Mouse (Mus musculus): ENCODE data around the gene Ldhal6b.
A peak's percentile ranks its signal among the peaks of the same experiment; 100 is the strongest.
"Not testable (repeated sequence)": the region's sequence is repeated elsewhere in the genome, so short reads cannot be mapped to it uniquely, and the experiment has no call there.

The Ldhal6b gene

DNA sequence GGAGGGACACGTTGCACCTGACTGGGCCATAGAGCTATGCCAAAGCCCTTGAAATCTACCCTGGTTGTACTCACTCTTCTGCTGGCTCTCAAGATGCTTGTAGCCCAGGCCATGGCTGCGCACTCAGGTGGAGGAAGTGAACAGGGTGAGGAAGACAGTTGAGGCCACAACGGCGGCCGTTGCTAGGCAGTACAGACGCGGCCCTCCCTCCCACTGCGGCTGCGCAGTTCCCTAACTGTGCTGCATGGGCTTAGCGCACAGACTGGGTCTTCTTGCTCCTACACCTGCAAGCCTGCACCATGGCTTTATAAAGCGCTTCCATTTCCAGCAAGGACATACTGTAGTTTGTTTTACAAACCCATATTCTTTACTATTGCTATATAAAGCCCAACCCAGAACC lies at the start of gene Ldhal6b:
Ldhal6b (minus strand) TSS at position 223 of the 400 bp plus-strand sequence.
- no peak for DNase-seq

DNA sequence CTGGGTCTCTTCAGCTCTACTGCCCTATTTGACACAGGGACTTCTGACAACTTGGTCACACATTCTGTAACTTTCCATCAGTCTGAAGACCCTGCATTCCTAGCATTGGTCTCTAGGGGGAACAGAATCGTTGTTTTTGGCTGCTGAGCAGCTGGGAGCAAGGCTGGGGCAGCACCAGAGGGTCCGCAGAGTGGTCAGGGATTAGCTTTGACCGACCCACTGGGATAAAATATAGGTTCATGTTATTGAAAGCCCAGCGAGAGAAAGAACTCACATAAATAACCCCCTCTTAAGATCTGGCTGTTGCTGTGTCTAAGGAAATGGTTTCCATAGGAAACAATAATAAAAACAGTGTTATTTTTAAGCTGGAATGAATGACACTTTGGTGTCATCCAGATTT lies 48.6 kb upstream of the Ldhal6b start:
- DNase-seq = no peak

DNA sequence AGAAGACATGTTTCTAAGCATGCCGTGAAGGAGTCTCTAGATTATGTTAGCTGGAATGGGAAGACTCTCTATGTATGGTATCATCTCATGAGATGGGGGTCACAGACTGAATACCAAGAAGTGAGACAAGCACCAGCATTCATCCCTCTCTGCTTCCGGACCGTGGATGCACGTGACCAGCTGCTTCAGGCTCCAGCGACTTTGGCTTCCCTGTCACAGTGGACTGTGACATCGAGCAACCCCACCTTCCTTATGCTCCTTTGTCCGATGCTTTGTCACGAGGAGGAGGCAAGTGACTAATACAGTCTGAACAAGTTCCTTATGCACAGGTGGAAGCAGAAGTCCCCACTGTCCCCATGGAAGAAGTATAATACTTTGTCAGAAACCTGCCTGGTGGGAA lies 48.2 kb upstream of the Ldhal6b start:
- DNase-seq = no peak

DNA sequence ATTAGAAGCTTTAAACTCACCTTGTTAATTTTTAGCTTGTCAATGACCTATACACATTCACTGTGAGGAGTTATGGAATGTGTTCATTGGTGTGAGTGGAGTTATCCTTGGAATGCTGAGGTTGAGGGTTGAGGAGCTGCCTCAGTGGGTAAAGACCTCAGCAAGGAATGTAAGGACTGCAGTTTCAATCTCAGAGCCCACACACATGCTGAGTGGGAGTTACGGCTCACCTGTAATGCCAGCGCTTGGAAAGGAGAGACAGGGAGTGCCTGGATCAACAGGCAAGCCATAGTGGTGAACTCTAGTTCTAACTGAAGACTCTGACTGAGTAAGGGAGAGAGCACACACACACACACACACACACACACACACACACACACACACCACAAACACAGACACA lies 45.3 kb upstream of the Ldhal6b start:
- no peak for DNase-seq

DNA sequence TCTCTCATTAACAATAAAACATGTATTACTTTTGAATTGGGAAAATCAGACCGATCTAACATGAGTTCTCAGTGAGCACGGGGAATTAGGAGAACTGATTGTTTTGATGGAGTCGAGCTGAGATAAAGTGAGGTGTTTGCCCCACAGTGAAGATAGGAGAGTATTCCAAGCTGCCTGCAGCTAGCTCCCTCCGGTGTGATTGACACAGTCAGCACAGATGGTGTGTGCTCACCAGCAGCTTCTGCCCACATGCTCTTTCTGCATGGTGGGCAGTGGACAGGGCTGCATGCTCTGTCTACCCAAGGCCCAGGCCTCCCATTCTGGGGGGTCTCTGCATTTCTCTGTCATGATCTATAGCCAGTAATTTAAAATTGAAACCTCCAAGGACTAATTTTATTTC lies 35.1 kb upstream of the Ldhal6b start:
- DNase-seq = no peak

DNA sequence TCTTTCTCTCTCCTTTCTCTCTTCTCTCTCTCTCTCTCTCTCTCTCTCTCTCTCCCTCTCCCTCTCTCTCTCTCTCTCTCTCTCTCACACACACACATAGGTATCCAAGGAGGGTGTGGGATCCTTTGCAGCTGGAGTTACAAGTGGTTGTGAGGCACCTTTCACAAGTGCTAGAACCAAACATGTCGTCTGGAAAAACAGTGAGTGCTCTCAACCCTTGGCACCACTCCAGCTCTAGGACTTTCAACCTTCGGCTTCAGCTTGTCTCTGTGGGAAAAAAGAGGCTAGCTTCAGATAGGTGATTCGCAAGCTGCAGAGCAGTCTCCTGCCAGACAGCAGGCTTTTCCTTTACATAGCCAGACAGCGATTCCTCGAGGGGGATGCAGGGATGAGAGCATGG lies 25.2 kb upstream of the Ldhal6b start:
- DNase-seq = peak; percentile 64

DNA sequence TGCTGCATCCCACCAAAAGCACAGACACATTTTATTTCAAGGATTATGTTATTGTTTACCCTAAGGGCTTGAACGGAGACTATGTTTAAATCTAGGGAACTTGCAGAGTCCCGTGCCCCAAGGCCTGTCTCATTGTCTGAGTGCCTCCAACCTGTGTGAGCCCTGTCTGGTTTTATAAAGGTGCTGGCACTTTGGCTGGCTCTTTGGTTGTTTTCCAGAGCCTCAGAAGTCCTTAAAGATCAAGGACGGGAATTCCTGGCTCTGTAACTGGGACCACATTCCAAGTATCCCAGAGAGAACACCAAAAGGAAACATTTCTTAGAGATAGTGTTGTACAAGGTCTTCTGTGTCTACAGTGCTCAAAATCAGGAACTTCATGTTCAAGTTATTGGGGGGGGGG lies 24.7 kb upstream of the Ldhal6b start:
- no peak for DNase-seq

DNA sequence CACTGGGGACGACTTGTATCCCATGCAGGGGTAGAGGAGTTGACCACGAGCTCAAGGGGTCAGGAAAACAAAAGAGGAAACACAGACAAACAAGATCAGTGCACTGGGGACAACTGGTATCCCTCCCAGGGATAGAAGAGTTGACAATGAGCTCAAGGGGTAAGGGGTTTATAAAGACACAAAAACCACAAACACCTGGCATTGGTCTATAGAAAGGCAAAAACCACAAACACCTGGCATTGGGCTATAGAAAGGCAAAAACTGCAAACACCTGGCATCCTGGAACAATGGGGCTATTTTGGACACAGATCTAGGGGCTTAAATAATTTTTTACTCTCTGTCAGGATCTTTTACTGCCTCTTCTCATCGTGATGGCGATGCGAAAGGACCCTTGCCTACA lies 23.8 kb upstream of the Ldhal6b start:
- DNase-seq = not testable (repeated sequence)

DNA sequence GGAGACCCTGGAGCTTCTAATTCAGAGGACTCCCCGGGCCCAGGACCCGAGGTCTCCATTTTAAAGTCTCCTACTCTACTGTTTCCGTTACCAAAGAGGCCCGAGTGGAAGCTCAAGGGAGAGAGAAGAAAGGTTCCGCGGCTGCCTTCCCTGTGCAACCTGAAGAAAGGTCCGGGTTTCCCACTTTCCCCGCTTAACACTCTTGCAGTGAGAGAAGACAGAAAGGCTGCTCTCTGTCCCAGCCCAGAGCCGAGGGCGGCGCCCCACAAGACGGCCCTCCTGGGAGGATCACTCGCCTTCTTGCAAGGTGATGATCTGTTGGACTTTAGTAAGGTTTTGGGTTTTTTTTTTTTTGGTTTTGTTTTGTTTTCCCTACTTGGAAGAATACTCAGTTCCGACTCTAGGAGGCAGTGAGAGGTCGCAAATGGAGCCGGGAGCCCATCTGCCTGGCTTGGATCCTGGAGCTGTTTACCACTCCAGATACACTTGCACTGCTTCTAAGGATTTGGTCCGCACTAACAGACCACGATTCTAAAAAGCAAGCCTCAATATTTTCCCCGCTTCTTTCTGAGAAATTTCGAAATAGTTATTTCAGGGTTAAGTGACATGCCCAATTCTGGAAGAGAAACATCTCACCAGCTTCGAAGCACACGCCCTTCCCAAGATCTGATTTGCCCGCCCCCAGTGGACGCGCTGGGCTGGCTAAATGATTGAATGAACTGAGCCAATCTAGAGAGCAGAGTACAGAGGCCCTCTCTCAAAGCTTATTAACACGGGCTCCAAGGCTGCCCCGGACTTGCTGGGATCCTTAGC lies 21.8 kb upstream of the Ldhal6b start, which contains the start of gene Tmem242:
Tmem242 (minus strand) TSS at position 101 of the 813 bp plus-strand sequence.
- DNase-seq = peak; percentile 95

DNA sequence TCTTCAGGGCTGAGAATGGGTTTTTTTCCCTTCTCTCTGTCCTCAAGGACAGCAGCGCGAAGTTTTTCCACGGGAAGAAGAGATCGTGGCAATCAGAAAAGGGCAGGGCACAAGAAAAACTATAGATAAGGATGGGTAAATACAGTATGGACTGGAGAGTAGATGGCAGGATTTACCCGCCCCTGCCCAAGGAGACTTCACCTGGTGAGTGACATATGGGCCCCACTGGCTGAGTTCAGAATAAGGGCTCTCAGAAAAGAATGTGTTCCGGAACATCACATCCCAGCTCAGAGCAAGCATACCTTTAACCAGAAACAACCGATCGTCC lies 21.2 kb upstream of the Ldhal6b start:
- DNase-seq = no peak

DNA sequence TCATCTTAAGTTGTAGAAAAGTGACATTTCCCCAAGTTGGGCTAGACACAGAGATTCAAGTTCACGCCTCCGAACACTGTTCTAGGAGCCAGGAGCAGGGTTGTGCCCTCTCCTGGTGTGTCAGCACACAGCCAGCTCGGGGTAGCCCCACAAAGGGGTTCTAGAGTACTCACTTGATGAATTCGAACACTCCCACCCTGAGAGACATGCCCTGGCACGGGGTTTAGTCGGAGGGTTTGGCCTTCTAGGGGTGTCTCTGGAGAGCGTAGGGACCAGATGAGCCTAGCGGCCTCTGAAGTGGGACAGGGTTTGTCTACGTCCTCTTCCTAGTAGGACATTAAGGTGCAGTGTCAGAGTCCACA lies 11.2 kb upstream of the Ldhal6b start:
- no peak for DNase-seq

DNA sequence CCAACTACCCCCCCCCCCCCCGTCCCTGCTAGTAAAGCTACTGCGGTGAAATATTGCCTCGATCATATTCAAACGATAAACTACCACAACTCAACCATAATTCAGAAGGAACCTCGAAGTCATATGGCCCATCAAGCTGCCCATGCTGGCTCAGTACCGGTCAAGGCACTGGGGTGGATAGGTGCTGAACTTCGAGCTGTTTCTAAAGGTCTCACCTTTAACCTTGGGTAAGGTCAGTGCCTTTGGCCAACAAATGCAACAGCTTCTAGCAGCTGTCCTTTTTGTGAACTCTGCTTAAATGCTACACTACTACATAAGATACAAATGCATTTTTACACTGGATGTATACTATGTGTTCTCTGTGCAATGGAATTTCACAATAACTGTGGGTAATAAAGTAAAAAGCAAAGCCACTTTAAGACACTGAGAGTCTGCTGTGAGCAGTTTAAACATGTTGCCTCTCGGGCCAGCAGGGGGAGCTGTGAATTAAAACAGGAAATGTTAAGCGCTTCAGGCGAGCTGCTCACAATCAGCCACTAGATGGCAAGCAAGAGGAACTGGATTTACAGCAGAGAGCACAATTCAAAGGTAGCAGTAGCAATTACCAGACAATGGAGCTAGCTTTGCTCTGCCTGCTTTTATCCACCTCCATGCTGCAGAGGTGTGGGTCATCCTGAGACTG lies 10.7 kb upstream of the Ldhal6b start:
- DNase-seq = peak; percentile 96

DNA sequence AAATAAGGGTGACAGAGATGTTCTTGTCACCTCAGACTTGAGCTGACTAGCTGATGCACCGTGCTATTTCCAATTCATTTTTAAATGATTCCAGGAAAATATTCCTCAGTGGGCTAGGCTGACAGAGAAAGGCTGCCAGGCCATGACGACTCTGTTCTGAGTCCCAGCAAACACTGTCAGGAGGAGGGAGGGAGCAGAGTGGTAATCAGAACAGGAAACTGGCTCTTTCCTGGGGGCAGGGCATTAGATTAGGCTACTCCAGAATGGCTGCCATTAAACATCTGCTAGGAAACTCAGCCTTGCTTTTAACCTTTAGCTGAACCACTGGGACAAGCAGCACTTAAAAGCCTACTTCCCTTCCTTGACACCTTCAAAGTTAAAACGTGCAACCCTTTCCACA lies 6.6 kb upstream of the Ldhal6b start:
- DNase-seq = no peak

DNA sequence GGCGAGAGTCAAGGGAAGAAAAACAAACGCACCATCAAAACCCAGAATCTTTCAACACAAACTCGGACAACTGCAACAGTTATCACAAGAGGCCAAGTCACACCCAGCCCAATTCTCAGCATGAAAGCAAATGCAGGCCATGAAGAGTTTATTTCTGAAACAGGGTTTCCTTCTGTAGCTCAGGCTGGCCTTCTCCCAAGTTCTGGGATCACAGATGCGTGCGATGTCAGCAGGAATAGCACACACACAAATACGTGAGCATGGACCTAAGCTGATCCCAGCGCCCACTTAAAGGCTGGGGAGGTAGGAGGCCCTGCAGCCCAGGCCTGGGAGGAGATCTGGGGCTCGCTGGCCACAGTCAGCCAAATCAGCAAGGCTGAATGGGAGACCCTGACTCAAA lies 5.6 kb upstream of the Ldhal6b start:
- no peak for DNase-seq

DNA sequence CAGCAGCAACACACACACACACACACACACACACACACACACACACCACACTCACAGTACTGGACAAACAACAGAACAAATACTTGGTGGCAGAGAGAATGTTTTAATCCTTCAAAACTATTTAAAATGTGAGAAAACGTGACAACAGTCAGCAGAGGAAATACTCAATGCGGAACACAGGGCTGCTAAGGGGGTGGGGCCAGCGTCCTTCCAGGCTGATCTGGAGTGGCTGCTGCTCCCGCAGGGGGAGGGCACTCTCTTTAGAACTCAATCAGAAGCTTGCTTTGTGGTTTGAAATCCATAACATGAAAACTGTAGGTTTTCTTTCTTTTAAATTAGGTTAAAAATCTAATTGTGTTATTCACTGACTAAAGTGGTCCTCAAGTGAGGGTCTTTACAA lies 3.3 kb upstream of the Ldhal6b start:
- no peak for DNase-seq

DNA sequence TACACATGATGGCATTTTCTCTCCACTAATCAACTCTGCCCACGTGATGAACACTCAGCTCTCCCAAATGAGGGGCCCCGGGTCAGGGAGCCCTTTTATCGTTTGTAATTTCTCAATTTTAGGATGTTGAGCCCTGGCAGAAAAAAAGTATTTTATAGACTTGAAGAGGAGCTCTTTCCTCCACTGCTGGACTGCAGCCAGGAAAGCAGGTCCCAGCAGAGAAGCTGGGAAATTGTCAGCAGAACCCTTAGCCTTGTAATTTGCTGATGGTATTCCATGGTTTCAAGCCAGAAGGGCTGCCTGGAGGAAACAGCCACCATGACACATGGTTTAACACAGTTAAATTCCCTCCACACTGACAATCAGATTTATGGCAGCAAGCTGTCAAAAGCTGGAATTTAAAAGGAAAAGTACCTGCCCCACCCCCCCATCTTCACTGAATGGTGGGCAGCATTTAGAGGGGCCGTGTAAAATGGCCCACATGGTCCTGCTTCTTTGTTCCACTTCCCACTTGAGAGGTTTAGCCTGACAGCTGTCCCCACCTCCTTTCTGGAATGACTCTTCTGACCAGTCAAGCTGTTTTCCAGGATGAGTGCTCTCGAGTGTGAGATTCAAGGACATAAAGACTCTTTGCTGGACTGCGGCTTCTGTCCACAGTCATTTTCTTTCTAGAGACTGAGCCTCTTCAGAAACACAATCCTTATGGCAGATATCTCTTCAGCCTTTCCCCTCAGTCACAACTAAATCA lies 1.4 kb upstream of the Ldhal6b start:
- DNase-seq = no peak

DNA sequence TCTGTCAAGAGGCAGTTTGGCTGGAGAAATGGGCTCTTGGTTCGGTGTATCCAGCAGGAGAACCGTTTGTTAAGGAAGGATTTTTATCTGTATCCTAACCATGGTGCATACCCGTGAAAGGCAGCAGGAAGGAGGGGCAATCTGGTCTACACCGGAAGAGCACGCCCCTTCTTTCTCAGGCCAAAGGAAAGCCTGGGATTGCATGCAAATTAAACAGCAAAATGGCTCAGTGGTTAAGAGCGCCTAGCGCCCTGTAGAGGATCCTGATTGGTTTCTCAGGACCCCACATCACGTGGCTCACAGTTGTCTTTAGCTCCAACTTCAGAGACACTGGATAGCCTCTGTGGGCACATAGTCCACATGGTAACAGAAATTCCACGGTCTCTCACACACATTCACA lies 489 bp upstream of the Ldhal6b start:
- DNase-seq = no peak

DNA sequence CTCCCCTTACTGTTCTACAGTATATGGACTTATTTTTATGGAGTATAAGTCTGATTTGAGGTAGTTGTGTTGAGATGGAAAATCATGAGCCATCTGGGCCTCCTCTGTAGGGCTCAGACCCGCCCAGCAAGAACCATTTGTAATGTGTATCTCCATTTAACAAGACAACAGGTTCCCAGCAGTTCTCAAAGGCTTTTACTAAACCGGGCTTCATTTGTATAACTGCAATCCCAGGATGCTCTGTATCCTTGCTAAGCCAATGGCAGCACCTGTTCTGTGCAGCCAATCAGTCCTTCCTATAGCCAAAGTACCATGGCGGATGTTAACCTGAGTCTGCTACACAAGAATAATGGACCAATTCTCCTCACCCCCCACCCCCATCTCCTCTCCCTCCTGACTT lies 2.0 kb downstream of the Ldhal6b start:
- no peak for DNase-seq

DNA sequence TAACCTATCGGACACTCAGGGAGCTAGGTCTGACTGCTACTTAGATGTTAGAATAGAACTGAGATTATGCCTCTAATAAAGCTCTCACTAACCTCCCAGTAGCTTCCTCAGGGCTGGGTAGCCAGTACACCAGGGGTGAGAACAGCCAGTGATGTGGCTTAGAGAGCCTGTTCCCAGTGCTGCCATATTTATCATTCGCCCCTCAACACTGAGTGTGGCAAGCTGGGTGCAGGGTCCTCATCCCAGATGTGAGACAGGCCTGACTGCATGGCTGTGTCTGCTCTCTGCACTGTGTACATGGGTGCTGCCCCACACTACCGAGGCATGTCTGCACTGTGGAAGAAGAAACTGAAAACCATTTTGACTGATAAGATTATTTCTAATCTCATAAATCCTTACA lies 4.5 kb downstream of the Ldhal6b start:
- DNase-seq = no peak

DNA sequence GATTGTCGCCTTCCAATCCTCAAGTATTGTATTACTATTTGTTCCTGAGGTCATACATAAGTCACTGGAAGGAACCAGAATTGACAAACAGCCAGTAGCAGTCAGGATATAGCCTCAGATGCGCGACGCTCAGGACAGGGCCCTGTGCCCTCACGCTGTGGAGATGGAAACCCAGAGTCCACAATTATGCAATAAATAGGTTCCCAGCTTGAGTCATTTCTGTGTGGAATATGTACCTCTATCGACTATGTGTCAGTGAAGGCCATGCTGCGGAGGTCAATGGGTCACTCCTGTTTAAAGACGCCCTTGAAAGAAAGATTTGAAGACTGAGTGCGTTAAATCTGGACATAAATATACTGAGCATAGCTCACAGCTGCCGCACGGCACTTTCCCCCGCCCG lies 5.2 kb downstream of the Ldhal6b start:
- no peak for DNase-seq

DNA sequence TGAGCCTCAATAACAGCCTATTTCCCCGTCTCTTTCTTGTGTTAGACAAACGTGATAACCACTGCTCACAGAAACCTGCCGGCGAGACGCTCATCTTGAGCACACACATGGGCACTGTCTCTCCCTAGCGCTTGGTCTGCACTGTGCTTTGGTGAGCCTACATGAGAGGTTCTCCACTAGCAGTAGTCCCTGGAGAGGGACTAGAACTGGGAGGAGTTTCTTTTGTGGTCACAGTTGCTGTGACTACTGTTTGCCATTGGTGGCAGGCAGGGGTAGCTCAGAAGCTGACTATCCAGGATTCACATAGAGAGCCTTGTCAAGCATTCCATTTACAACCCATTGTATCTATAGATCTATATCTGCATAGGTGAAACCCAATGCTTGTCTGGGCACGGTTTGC lies 5.8 kb downstream of the Ldhal6b start:
- no peak for DNase-seq

DNA sequence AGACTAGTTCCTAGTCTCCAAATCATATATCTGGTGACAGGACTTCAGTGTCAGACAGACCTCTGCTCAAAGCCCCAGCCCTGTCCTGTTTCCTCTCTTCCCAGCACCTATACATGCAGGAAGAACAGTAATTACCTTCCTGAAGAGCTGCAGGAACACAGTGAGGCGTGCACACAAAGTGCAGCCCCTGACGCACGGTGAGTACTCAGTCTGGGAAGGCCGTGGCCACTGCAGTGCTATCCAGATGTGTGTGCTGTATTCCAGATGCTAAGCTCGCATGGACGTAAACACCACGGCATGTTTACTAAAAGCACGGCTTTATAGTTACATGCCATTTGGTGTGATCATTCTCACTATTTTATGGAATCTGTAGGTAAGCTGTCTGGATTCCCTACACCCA lies 6.3 kb downstream of the Ldhal6b start:
- no peak for DNase-seq

DNA sequence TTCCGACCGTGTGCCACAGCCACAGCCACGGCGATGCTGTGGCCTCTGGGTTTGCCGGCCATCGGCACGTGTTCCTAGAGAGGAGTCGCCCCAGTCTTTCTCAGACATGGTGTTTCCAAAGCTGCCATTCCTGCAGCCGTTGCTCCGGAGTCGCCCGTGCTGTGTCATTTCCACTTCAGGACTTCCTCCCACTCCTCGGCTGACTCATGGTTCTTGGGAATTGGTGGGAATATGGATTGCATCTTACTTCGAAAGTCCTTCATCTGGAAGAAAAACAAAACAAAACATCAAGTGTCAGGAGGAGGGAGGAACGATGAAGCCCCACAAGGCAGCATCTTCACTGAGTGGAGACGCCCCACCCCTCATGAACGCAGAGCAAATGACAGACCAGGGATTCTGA lies 7.4 kb downstream of the Ldhal6b start:
- no peak for DNase-seq

DNA sequence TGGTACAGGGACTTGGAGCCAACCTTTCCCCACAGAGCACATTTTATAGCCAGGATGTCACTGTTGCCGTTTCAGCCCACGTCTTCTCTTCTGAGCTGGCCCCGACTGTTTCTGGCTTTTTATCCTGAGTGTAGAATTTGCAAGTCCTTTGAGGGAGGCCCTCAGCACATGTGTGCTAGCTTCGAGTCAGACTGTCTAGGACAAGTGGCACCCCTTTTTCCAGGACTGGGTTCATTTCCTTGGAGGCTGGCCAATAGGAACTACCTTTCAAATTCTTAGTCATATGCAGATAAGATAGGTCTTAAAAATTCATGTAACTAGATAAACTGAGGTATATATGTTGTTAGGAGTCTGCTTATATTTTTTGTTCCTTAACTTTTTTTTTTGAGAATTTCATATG lies 8.2 kb downstream of the Ldhal6b start:
- DNase-seq = no peak

Measured in lung, postnatal 14 days (tissue).